Mouse (Mus musculus) ES-Bruce4 (cell line): ENCODE measurements around the gene Tnfrsf25. TPM values are rescaled to one million over a fixed set of nuclear protein-coding genes. Genes with fewer than 3 reads are reported as not detected.

ENCODE experiments used
- H3K27ac ChIP-seq: 2 replicates; pipeline ENCODE4 v1.5.1; 2012; ENCODE audit warnings: low read length, inconsistent platforms; ENCODE audit not compliant: insufficient read depth
- H3K27me3 ChIP-seq: 2 replicates; pipeline ENCODE4 v1.6.1; 2012; ENCODE audit warnings: mild to moderate bottlenecking, low read length, inconsistent platforms; ENCODE audit not compliant: control insufficient read depth, poor library complexity, insufficient read depth, severe bottlenecking
- H3K36me3 ChIP-seq: 2 replicates; pipeline ENCODE4 v1.6.1; 2012; ENCODE audit warnings: inconsistent platforms, mild to moderate bottlenecking, low read length, moderate library complexity; ENCODE audit not compliant: control insufficient read depth, poor library complexity, insufficient read depth, severe bottlenecking
- H3K4me1 ChIP-seq: one replicate; pipeline ENCODE4 v1.8.1; 2011; ENCODE audit warnings: low read length; ENCODE audit not compliant: control insufficient read depth, insufficient read depth
- H3K4me3 ChIP-seq: 2 replicates; pipeline ENCODE4 v1.5.1; 2011; ENCODE audit warnings: low read depth, mild to moderate bottlenecking, low read length
- H3K9ac ChIP-seq: 2 replicates; pipeline ENCODE4 v1.6.1; 2012; ENCODE audit warnings: low read depth, mild to moderate bottlenecking, inconsistent platforms; ENCODE audit not compliant: poor library complexity, severe bottlenecking
- H3K9me3 ChIP-seq: replicated peaks from 2 replicates; pipeline ENCODE4 v1.6.1; 2012; ENCODE audit warnings: mild to moderate bottlenecking, low read length, inconsistent platforms; ENCODE audit not compliant: control insufficient read depth, poor library complexity, insufficient read depth, severe bottlenecking
- CTCF ChIP-seq: IDR thresholded peaks from one replicate; pipeline ENCODE4 v1.8.1; 2011; ENCODE audit warnings: low read depth, low read length
- EP300 ChIP-seq: IDR thresholded peaks from 2 replicates; pipeline ENCODE4 v1.6.1; 2011; ENCODE audit warnings: low read depth, low read length; ENCODE audit not compliant: insufficient read depth
- POLR2A ChIP-seq: IDR thresholded peaks from one replicate; pipeline ENCODE4 v1.8.1; 2011; ENCODE audit warnings: low read length; ENCODE audit not compliant: insufficient read depth
- polyA plus RNA-seq: library from polyadenylated mRNA; stranded (reverse); fragments of >200 nt; gene quantifications from 2 replicates; pipeline ENCODE4 v1.2.4, GENCODE M21; 2011; ENCODE audit warnings: low read depth; ENCODE audit not compliant: missing spikeins, insufficient read depth, insufficient read length

Gene Tnfrsf25
- polyA plus RNA-seq = 1.5 and 2.0 TPM in 2 replicates

GRCm38 (mm10) chr4:152115921-152116612 lies at the start of gene Tnfrsf25:
TSS of gene Tnfrsf25 (plus strand) at chr4:152115934.
- H3K27ac ChIP-seq = no peak within 1 kb of the TSS
- H3K27me3 ChIP-seq = no peaks in the 10 kb centered on the region
- no peaks in the 10 kb centered on the region for H3K4me1 ChIP-seq
- TF ChIP-seq EP300 = no peak
- no peak for TF ChIP-seq POLR2A
- no peak for TF ChIP-seq CTCF
- peak within 1 kb of the TSS; percentile 36 for H3K4me3 ChIP-seq
- peak within 1 kb of the TSS; percentile 56 for H3K9ac ChIP-seq
- no peaks in the 10 kb centered on the region for H3K9me3 ChIP-seq
- H3K36me3 ChIP-seq = no peaks in the 10 kb centered on the region

DNA sequence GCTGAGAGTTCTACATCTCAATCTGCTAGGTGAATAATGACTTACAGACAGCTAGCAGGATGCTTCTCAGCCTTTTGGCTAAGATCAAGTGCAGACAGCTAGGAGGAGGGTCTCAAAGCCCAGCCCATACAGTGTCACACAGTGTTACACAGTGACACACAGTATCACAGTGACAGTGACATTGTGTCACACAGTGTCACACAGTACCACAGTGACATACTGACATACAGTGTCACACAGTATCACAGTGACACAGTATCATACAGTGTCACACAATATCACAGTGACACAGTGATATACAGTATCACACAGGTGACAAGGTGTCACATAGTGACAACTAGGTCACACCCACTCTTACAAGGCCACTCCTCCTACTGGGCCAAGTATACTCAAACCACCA lies 48.5 kb upstream of the Tnfrsf25 start:
- Histone ChIP-seq H3K27me3 (no peaks in the 10 kb centered on the region), H3K36me3 (no peaks in the 10 kb centered on the region), H3K27ac (no peak overlapping the region), H3K4me3 (no peak overlapping the region), H3K9me3 (no peaks in the 10 kb centered on the region), H3K4me1 (peaks cover 1% of the 10 kb centered on the region), H3K9ac (no peak overlapping the region)
- no peak for TF ChIP-seq POLR2A
- TF ChIP-seq CTCF = no peak
- TF ChIP-seq EP300 = no peak

DNA sequence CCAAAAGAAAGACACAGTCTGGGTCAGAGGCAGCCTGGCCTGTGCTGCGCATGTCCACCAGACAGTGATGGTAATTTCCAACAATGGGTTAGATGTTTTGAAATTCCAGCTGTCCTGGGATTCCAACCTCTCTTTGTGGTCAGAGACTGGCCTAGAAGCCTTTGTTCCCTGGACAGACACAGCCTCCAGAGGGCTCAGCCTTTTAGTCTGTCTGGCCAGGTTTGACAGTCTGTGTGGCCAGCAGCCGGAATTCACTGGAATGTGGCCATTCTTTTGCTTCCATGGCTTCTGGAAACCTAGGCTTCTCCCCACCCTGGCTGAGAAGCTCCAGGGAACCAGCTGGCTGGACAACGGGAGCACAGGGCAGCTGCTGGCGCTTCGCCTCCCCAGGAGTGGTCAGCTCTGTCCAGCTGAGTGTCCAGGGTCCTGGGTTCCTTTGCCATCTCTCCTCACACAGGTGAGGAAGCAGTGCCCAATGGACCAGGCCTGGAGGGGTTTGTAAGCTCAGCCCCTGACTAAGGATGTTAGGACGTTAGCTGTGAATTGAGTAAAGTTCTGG lies 47.5 kb upstream of the Tnfrsf25 start:
- Histone ChIP-seq H3K4me1 (no peaks in the 10 kb centered on the region), H3K27ac (no peak overlapping the region), H3K9ac (no peak overlapping the region), H3K9me3 (no peaks in the 10 kb centered on the region), H3K27me3 (no peaks in the 10 kb centered on the region), H3K36me3 (no peaks in the 10 kb centered on the region), H3K4me3 (no peak overlapping the region)
- TF ChIP-seq POLR2A (no peak), EP300 (no peak), CTCF (no peak)

GRCm38 (mm10) chr4:152069245-152069644 lies 46.5 kb upstream of the Tnfrsf25 start:
- no peak overlapping the region for H3K27ac ChIP-seq
- no peaks in the 10 kb centered on the region for H3K9me3 ChIP-seq
- no peaks in the 10 kb centered on the region for H3K4me1 ChIP-seq
- no peak overlapping the region for H3K4me3 ChIP-seq
- no peak for TF ChIP-seq POLR2A
- no peak for TF ChIP-seq CTCF
- TF ChIP-seq EP300 = no peak
- H3K27me3 ChIP-seq = no peaks in the 10 kb centered on the region
- H3K9ac ChIP-seq = no peak overlapping the region
- no peaks in the 10 kb centered on the region for H3K36me3 ChIP-seq

DNA sequence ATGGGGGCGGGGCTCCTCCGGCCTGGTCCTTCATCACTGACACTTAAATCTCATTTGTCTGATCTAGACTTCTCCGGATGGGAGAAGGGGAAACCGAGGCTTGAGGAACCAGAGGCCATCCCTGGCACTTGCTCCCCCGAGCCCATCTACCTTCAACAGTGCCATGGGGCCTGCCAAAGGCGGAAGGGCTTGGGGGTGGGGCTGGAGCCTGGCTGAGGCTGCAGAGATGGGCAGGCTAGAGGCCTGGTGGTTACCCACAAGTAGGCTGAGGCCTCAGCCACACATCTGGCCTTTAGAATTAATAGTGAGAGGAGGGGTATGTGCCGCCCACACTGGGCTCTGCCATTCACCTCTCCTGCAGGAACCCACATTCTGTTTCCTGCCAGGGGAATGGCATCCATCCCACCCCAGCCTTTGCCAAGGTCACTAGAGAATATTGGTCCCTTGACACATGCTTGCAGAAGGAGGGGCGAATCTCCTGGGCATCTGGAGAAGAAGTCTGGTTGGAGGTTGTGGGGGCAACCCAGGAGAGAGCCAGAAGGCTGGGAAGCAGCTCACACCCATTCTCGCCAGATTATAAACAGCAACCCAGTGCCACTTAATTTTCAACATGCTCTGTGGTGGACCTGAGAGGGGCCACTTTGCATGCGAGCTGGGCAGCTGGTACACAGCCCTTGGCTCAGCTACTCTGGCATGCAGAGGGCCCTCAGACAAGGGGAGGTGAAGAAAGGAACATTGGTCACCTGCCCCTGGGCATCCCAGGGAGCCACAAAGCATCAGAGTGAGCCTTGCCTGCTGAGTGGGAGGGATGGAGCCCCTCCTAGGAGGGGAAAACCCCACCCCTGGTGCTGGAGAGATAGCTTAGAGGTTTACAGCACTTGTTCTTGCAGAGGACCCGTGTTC lies 45.0 kb upstream of the Tnfrsf25 start:
- no peak overlapping the region for H3K4me3 ChIP-seq
- no peaks in the 10 kb centered on the region for H3K27me3 ChIP-seq
- H3K9me3 ChIP-seq = no peaks in the 10 kb centered on the region
- no peaks in the 10 kb centered on the region for H3K36me3 ChIP-seq
- H3K4me1 ChIP-seq = no peaks in the 10 kb centered on the region
- H3K27ac ChIP-seq = no peak overlapping the region
- TF ChIP-seq CTCF (no peak), EP300 (no peak), POLR2A (no peak)
- H3K9ac ChIP-seq = no peak overlapping the region
